Mouse (Mus musculus) forebrain, postnatal 0 days (tissue): Measurements from ENCODE around the gene Pttg1. TPM values are rescaled to one million over a fixed set of nuclear protein-coding genes. Genes with fewer than 3 reads are reported as not detected.

Source experiments
- ATAC-seq: fragments of 200-750 bp; cut with Nextera tagmentation; 2 replicates; pipeline ENCODE4 v1.8.0; 2017; ENCODE audit warnings: mild to moderate bottlenecking, moderate library complexity
- DNase-seq: peaks from one replicate; pipeline ENCODE4 v3.0.0-alpha.2; 2015
- H3K27ac ChIP-seq: fragments of 300-500 bp; sonication (generic); 2 replicates; pipeline ENCODE4 v1.5.1; 2014; ENCODE audit warnings: low read depth, mild to moderate bottlenecking, antibody characterized with exemption, low read length, moderate library complexity, mixed read lengths
- H3K27me3 ChIP-seq: fragments of 300-500 bp; sonication (generic); 2 replicates; pipeline ENCODE4 v1.6.1; 2014; ENCODE audit warnings: mild to moderate bottlenecking, low read length, mixed read lengths; ENCODE audit not compliant: insufficient read depth
- H3K36me3 ChIP-seq: fragments of 300-500 bp; sonication (generic); 2 replicates; pipeline ENCODE4 v1.6.1; 2014; ENCODE audit warnings: mild to moderate bottlenecking, moderate library complexity; ENCODE audit not compliant: insufficient read depth
- H3K4me1 ChIP-seq: fragments of 300-500 bp; sonication (generic); 2 replicates; pipeline ENCODE4 v1.6.1; 2014; ENCODE audit warnings: antibody characterized with exemption; ENCODE audit not compliant: insufficient read depth
- H3K4me2 ChIP-seq: fragments of 300-500 bp; sonication (generic); 2 replicates; pipeline ENCODE4 v1.6.1; 2014; ENCODE audit warnings: low read depth, mild to moderate bottlenecking, moderate library complexity
- H3K4me3 ChIP-seq: fragments of 300-500 bp; sonication (generic); 2 replicates; pipeline ENCODE4 v1.5.1; 2014; ENCODE audit warnings: low read depth, low read length, mixed read lengths
- H3K9ac ChIP-seq: fragments of 300-500 bp; sonication (generic); 2 replicates; pipeline ENCODE4 v1.6.1; 2014; ENCODE audit warnings: mild to moderate bottlenecking
- H3K9me3 ChIP-seq: fragments of 300-500 bp; sonication (generic); 2 replicates; pipeline ENCODE4 v1.6.1; 2016; ENCODE audit warnings: low read length
- CTCF ChIP-seq: sonication (generic); IDR thresholded peaks from 2 replicates; pipeline ENCODE4 v1.5.1; 2016; ENCODE audit warnings: antibody characterized with exemption, control low read depth, low read depth
- WGBS: fragments of 180-500 bp; shearing (Covaris S2); extraction: QIAGEN DNeasy Blood & Tissue Kit; methylation state at CpG from one replicate; pipeline ENCODE4 v1.1.7; 2014; 5-methylcytosine and 5-hydroxymethylcytosine counted together
- polyA plus RNA-seq: library from polyadenylated mRNA; unstranded; fragments of >200 nt; fragmentation: Nextera tagmentation; extraction: Ambion mirVana; gene quantifications from 2 replicates; pipeline ENCODE4 v1.2.1, GENCODE M21; 2015
- total RNA-seq: library from RNA; depleted of rRNA; stranded (reverse); fragments of >200 nt; gene quantifications from 2 replicates; pipeline ENCODE4 v1.2.3, GENCODE M21; 2014

The Pttg1 gene
- total and polyA plus RNA-seq, 2 experiments from 2014 or later: 21.3 to 52.1 TPM

GRCm38 (mm10) chr11:43387004-43387880 lies 38.8 kb downstream of the Pttg1 start:
- Histone ChIP-seq H3K4me3 (no peak overlapping the region), H3K27me3 (no peaks in the 10 kb centered on the region), H3K9ac (no peak overlapping the region), H3K4me1 (peaks cover 7% of the 10 kb centered on the region; the same call in 1 of the 2 replicates), H3K36me3 (no peaks in the 10 kb centered on the region), H3K27ac (no peak overlapping the region), H3K4me2 (no peak overlapping the region), H3K9me3 (no peaks in the 10 kb centered on the region)
- TF ChIP-seq CTCF: no peak
- DNase-seq (no peak), ATAC-seq (no peak)
- WGBS: 93% methylated on average over 14 of the region's 14 CpGs

GRCm38 (mm10) chr11:43385716-43386115 lies 40.3 kb downstream of the Pttg1 start:
- no peaks in the 10 kb centered on the region for H3K36me3 ChIP-seq
- 2% methylated on average over 8 of the region's 8 CpGs for WGBS
- DNase-seq: peak; percentile 58
- H3K27ac ChIP-seq: peak overlapping the region; percentile 66
- no peaks in the 10 kb centered on the region for H3K9me3 ChIP-seq
- peaks cover 7% of the 10 kb centered on the region; the same call in 1 of the 2 replicates for H3K4me1 ChIP-seq
- ATAC-seq: peak; percentile 84
- peak overlapping the region; percentile 53 for H3K9ac ChIP-seq
- H3K27me3 ChIP-seq: no peaks in the 10 kb centered on the region
- peak overlapping the region; percentile 69 for H3K4me2 ChIP-seq
- peak overlapping the region; percentile 36 for H3K4me3 ChIP-seq
- no peak for TF ChIP-seq CTCF

- TF ChIP-seq CTCF: no peak
- Histone ChIP-seq H3K27ac (peak overlapping the region; percentile 66), H3K9ac (peak overlapping the region; percentile 53), H3K9me3 (no peaks in the 10 kb centered on the region), H3K36me3 (no peaks in the 10 kb centered on the region), H3K4me1 (peaks cover 7% of the 10 kb centered on the region; the same call in 1 of the 2 replicates), H3K27me3 (no peaks in the 10 kb centered on the region), H3K4me2 (peak overlapping the region; percentile 69), H3K4me3 (peak overlapping the region; percentile 36)
- WGBS: 2% methylated on average over 18 of the region's 18 CpGs
- ATAC-seq (peak; percentile 92), DNase-seq (peak; percentile 67)
Observed at GRCm38 (mm10) chr11:43385055-43385649, 40.9 kb downstream of the Pttg1 start.

- Histone ChIP-seq H3K9ac (no peak overlapping the region), H3K27ac (no peak overlapping the region), H3K4me2 (no peak overlapping the region), H3K4me1 (peaks cover 7% of the 10 kb centered on the region; the same call in 1 of the 2 replicates), H3K4me3 (no peak overlapping the region), H3K9me3 (no peaks in the 10 kb centered on the region), H3K36me3 (no peaks in the 10 kb centered on the region), H3K27me3 (no peaks in the 10 kb centered on the region)
- 88% methylated on average over 2 of the region's 2 CpGs for WGBS
- ATAC-seq (no peak), DNase-seq (no peak)
- TF ChIP-seq CTCF: no peak
Observed at GRCm38 (mm10) chr11:43383581-43383980, 42.5 kb downstream of the Pttg1 start.

- no peak overlapping the region for H3K4me2 ChIP-seq
- no peaks in the 10 kb centered on the region for H3K36me3 ChIP-seq
- 87% methylated on average over 7 of the region's 7 CpGs for WGBS
- H3K27me3 ChIP-seq: no peaks in the 10 kb centered on the region
- no peaks in the 10 kb centered on the region for H3K9me3 ChIP-seq
- ATAC-seq (no peak), DNase-seq (no peak)
- no peak for TF ChIP-seq CTCF
- H3K9ac ChIP-seq: no peak overlapping the region
- H3K4me3 ChIP-seq: no peak overlapping the region
- no peak overlapping the region for H3K27ac ChIP-seq
- H3K4me1 ChIP-seq: peaks cover 7% of the 10 kb centered on the region; the same call in 1 of the 2 replicates
Observed at GRCm38 (mm10) chr11:43380901-43381300, 45.1 kb downstream of the Pttg1 start.

GRCm38 (mm10) chr11:43379911-43380485 lies 46.1 kb downstream of the Pttg1 start:
- Histone ChIP-seq H3K9me3 (no peaks in the 10 kb centered on the region), H3K27ac (no peak overlapping the region), H3K4me2 (no peak overlapping the region), H3K4me3 (no peak overlapping the region), H3K4me1 (peaks cover 3% of the 10 kb centered on the region; the same call in 1 of the 2 replicates), H3K36me3 (no peaks in the 10 kb centered on the region), H3K9ac (no peak overlapping the region), H3K27me3 (no peaks in the 10 kb centered on the region)
- WGBS: 84% methylated on average over 11 of the region's 11 CpGs
- ATAC-seq (no peak), DNase-seq (no peak)
- TF ChIP-seq CTCF: no peak

GRCm38 (mm10) chr11:43379488-43379887 lies 46.6 kb downstream of the Pttg1 start:
- Histone ChIP-seq H3K4me3 (no peak overlapping the region), H3K4me1 (no peaks in the 10 kb centered on the region), H3K9ac (no peak overlapping the region), H3K36me3 (no peaks in the 10 kb centered on the region), H3K9me3 (no peaks in the 10 kb centered on the region), H3K4me2 (no peak overlapping the region), H3K27ac (no peak overlapping the region), H3K27me3 (no peaks in the 10 kb centered on the region)
- 91% methylated on average over 3 of the region's 3 CpGs for WGBS
- TF ChIP-seq CTCF: no peak
- DNase-seq: no peak
- ATAC-seq: no peak
